Mouse (Mus musculus): Measurements from ENCODE around the gene Mrpl49. TPM values are rescaled to one million over a fixed set of nuclear protein-coding genes. Genes with fewer than 3 reads are reported as not detected.
"Not testable (repeated sequence)": the region's sequence is repeated elsewhere in the genome, so short reads cannot be mapped to it uniquely, and the experiment has no call there.

The Mrpl49 gene
- total RNA-seq, 1 experiment from 2014 or later, result 65.2 TPM

DNA sequence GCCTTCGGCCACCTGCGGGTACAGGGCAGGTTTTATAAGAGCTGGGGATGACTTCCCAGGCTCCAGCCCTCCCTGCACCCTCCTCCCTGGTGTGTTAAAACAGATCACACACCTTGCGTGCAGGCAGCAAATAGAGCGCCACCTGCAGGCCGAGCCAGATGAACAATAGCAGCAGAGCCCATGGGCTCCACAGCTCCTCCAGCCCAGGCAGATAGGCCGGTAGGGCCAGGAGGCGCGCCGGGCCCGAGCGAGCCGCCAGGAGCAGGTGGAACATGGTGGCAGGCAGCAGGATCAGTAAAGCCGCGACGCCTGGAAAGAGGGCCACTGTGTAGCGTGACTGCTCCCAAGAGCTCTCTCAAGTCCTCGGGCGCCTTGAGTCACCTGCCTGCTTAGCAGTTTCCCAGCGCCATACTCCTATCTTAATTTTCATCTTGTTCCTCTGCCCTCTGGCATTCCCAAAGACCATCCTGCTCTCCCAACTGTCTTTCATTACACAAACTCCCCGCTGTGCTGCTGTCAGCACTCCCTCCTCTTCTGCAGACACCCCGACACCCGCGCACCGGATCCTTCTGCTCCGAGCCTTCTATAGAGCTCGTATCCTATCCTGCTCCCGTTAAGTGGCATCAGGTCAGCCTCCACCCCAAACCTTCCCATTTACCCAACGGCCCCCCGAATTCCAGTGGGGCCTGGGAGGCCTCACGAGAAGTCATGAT lies 9.6 kb upstream of the Mrpl49 start:
- DNase-seq, result peak; percentile 81

- no peak for DNase-seq
Observed at GRCm38 (mm10) chr19:6066571-6066970, 9.0 kb upstream of the Mrpl49 start.

DNA sequence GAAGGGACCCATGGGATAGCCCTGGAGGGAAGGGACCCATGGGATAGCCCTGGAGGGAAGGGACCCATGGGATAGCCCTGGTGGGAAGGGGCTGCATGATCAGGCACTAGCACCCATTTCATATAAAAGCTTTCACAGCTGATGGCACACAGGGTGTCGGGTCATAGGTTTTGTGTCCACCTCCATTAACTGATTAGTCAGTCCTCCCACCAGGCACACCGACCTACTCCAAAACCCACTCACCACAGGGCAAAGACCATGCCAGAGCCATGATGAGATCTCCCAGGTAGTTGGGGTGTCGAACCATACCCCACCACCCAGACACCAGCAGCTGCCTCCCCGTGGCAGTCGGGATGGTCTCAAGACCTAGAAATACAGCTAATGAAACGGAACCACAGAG lies 5.5 kb upstream of the Mrpl49 start:
- DNase-seq, result no peak

DNA sequence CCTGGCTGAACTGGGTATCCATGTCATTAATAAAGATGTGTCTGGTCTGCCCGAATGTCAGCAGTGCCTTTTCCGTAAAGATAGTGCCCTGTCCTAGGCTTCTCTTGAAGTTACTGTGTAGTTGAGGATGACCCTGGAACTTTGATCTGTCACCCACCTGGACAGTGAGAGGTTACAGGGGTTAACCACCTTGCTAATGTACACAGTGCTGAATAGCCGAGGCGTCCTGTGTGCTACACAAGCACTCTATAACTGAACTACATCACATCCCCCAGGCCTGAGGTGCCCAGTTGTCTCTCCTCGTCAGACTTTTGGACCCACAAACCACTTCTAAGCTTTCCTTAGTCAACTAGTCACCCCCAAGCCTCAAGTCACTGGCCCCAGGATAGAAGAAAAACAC lies 4.8 kb upstream of the Mrpl49 start:
- DNase-seq, result no peak

DNA sequence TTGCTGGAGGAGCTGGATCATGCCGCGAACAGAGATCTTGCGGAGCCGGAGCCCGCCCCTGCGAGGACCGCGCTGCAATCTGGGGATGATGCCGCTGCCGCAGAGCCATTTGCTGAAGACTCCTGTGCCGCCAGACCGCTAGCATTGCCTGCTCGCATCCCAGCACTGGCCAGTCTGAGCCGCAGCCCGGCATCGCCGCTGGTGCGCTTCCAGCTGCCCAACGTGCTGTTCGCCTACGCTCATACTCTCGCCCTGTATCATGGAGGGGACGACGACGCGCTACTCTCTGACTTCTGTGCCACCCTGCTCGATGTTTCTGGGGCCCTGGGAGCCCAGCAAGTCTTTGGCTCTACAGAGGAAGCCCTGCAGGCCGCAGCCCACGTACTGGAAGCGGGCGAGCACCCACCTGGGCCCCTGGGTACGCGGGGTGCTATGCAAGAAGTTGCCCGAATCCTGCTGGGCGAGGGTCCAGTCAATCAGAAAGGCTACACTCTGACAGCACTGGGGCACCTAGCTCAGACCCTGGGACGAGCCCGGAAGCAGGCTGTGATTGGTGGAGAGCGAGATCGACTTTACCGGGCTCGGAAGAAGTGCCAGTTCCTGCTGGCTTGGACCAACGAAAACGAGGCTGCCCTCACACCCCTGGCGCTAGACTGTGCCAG lies 4.2 kb upstream of the Mrpl49 start:
- DNase-seq, result peak; percentile 34

DNA sequence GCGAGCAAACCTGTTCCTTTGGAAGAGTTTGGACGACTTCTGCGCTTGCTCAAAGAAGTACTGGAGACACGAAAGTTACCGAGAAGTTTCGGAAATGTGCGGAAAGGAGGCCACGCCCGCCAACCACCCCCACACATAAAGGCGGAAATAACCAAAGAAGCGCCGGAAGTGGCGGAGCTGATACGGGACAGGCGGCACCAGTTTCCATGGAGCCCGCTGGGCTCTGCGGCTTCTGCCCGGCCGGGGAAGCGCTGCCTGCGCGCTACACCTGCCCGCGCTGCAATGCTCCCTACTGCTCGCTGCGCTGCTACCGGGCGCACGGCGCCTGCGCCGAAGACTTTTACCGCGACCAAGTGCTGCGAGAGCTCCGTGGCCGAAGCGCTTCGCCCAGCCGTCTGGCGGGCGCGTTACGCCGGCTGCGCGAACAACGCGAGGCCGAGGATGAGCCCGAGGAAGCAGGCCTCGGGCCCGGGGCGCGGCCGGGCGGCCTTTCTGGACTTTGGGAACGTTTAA lies 3.5 kb upstream of the Mrpl49 start, which contains the start of gene Znhit2:
TSS of gene Znhit2 (plus strand) at position 172 of the 513 bp plus-strand sequence.
- peak; percentile 89 for DNase-seq

DNA sequence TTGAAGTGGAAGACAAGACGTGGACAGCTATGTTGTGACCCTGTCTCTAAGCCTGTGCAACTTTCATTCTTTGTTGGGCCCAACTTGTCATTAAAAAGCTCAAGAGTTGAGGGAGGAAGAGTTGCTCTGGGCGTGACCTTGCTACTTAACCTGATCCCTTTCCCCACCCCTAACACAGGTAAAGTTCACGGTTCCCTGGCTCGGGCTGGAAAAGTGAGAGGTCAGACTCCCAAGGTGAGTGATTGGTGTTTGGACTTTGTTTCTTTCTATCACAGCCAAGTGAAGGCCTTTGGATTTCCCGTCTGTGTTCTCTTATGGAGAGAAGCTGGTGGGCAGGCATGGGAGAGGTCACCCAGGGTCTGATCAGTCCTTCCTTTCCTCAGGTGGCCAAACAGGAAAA lies 1.4 kb upstream of the Mrpl49 start:
- no peak for DNase-seq

GRCm38 (mm10) chr19:6058513-6058912 lies 928 bp upstream of the Mrpl49 start:
- no peak for DNase-seq

GRCm38 (mm10) chr19:6056696-6057095 lies 889 bp downstream of the Mrpl49 start:
- no peak for DNase-seq

DNA sequence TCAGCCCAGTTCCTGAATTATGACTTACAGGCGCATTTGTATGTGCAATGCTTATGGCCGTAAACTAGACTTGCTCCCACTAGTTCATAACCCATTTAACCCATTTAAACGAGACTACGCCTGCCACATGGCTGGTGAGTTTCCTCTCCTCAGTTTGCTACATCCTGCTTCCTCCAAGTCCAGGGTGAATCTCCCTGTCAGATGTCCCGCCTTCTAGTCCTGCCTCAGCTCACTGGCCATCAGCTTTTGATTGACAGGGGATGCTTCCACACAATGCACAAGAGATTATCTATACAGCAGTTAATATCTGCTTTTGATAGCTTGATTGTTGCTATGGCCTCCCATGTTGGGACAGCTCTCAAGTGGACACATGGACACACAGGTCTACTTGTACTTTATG lies 3.3 kb downstream of the Mrpl49 start:
- DNase-seq, result no peak

- DNase-seq, result peak; percentile 17
Observed at GRCm38 (mm10) chr19:6052516-6052915, 5.1 kb downstream of the Mrpl49 start.

- DNase-seq, result no peak
Observed at GRCm38 (mm10) chr19:6048681-6049410, 8.7 kb downstream of the Mrpl49 start.

DNA sequence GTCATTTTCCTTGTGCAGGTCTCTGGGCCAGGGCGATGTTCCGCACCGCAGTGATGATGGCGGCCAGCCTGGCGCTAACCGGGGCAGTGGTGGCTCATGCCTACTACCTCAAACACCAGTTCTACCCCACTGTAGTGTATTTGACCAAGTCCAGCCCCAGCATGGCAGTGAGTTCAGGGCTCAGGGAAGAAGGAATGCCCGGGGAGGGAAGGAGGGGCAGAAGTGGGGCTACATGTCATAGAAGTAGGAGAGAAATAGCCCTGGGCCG lies 9.8 kb downstream of the Mrpl49 start:
- DNase-seq, result no peak

DNA sequence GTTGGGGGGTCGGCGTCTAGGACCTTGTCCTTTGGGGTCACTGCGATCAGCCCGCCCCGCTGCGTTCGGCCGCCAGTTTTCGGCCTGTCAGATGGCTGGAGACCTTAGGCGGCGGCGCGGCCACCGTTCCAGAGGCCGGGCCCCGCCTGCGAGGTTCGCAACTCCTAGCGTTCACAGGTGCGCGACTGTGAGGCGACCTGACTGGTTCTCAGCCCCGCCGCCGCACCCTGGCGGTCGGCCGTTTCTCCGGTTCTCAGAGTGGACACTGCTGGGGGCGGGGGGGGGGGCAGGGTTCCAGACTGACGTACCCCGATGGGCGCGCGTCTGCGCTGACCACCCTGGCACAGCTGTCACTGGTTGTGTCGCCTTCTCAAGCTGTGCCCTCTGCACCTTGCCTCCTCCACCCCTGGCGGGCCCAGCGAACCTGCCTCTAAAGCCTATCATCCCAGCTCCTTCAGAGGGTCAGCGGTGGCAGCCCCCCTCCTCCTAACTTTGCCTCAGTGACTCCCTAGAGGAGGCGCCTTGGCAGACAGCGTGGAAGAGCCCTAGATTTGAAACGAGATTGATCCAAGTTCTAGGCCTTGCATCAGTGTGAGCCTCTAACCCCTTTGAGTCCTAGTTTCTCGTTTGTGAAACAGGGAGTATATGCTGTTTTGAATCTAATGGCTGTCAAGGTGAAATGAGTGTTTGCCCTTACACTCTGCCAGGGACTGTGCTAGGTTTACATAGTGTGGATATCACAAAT lies 10.3 kb downstream of the Mrpl49 start:
- no peak for DNase-seq

DNA sequence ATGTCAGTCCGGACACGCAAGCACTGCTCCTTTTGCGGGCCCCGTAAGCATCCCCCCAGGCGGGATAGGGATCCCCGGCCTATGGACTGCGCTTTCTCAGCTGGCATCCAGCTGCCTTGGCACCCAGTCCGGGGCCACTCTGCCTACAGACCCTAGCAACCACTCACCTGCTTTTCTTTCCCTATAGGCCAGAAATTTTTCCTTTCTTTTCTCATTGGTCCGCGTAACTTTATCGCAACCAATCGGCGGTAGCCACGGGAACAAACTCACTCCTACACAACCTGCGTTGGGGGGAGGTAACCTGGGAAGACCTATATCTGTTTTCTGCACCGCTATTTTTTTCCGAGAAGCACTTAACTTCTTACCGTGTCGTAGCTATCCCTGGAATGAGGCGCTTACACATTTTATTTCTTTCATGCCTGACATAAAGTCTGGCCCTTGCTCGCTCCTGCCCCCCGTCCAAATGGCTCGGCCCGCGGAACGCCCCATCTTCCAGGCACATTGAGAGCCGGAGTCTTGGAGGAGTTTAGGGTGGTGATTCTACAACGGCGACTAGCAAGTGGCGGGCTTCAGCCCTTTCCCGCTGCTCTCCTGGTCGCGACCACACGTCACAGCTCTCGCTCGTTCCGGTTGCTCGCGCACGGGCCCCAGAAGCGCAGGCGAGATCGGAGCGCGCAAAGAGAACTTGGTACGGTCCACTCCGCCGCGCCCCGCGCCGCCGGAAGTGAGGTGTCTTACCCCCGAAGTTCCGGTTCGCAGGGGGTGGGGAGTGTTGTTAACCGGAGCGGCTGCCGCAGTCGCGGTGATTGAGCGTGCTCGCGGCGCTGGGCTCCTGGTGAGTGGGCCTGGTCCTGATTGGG lies 11.1 kb downstream of the Mrpl49 start, which contains the start of gene Syvn1:
TSS of gene Syvn1 (plus strand) at position 283 of the 860 bp plus-strand sequence.
- peak; percentile 89 for DNase-seq

- no peak for DNase-seq
Observed at GRCm38 (mm10) chr19:6045366-6046293, 12.0 kb downstream of the Mrpl49 start.

DNA sequence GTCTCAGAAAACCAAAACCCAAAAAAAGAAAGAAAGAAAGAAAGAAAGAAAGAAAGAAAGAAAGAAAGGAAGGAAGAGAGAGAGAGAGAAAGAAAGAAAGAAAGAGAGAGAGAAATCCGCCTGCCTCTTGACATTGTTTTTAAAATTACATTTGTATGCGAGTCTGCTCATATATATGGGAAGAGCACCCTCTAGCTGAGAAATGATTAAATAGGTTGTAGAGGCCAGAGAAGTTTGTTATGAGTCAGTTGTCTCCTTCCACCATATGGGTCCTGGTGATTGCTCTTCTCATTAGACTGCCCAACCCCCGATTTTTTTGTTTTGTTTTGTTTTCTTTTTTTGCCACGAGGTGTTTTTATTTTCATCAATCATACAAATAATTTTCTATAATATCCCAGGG lies 13.5 kb downstream of the Mrpl49 start:
- not testable (repeated sequence) for DNase-seq

DNA sequence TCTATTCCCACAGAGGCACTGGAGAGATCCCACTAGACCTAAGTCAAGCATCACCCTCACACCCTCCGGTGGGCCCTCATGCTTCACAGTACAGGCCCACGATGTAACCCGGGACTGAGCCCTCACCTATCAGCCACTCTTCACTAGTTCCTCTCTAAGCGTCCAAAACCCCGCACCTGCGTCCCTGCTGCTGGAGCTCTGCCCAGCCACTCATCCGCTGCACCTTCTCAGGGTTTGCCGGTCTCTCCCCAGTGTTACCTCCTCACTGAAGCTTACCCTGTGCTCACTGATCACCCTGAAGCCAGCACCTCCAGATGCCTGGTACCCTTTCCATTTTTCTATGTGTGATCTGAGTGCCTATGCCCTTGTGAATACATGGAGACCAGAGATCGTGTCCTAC lies 15.3 kb downstream of the Mrpl49 start:
- no peak for DNase-seq

DNA sequence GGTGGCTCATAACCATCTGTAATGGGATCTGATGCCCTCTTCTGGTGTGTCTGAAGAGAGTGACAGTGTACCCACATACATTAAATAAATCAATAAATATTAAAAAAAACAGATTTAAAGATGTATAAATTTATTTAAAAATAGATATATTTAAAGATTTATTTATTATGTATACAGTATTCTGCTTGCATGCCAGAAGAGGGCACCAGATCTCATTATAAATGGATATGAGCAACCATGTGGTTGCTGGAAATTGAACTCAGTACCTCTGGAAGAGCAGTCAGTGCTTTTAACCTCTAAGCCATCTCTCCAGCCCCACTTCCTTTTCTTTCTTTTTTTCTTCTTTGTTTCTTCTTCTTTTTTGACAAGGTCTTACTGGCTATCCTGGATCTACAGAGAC lies 17.6 kb downstream of the Mrpl49 start:
- no peak for DNase-seq

GRCm38 (mm10) chr19:6038326-6038725 lies 19.3 kb downstream of the Mrpl49 start:
- DNase-seq, result no peak
